Mouse (Mus musculus) retina, adult 2 months (tissue): ENCODE results near the gene Fgf18.

Experiments
- DNase-seq: peaks from one replicate; pipeline ENCODE4 v3.0.0-alpha.2; 2012; ENCODE audit warnings: low read depth, low spot score

Fgf18 gene

DNA sequence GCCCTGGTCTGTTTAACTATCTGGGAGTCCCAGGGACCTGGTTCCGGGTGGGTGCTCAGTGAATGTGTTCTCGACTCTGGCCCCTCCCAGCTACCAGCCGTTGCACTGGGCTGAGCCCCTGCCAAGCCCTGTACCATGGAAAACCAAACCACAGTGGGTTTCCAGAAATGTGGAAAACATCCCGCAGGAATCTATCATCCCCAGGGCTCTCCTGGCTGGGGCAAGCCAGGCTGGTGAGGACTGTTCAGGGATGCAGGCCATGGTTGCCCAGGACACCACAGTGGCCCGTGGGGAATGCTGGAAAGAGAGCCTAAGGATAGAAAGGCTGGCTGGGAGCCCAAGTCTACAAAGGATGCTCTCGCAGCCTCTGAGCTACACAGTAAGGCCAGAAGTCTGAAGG is 76.7 kb downstream of the Fgf18 start:
- DNase-seq: no peak
